9 mouse cellular contexts compared by ENCODE assay signal in the genomic region with DNA sequence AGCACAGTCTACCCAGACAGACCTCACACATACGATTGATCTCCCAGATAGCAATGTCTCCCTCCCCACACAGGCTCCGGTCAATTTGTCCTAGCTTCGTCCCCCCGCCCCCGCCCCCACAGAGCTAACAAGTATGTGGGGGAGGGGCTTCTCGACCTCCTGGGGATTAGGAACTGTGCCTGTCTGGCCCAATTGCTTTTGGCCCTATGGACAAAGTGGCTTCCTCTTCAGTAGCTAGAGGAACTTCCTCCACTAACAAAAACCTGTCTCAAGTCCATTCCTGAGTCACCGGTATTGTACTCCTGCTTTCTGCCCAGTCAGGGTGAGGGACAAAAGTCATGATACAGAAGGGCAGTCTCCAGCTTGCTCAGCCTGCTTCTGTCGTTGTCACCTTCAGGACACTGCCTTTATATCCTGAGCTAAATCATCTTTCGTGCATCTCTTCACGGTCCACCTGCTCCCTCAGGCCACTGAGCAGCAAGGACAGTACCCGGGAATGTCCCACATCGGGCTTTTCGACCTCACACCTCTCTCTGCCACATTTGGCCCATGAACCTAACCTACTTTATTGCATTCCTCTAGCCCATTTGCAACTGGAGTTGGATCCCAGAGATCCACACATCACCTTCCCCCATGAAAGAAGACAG. TPM values are rescaled to one million over a fixed set of nuclear protein-coding genes. Genes with fewer than 3 reads are reported as not detected.
DNase-seq lines count a peak whose midpoint lies in the region; ATAC-seq and TF ChIP-seq lines count a peak whose summit lies in the region.
"Had no signal": no experiment of that assay in that cellular context is flagged by ENCODE, and none has a peak within 500 bp of the region (broad histone marks: within the 10 kb centered on the region; RNA-seq: fewer than 3 reads in every experiment).

No protein-coding gene starts in this region.

- DNase-seq in limb, embryonic 10.5 days (ENCODE audit: low spot score): no peak
- DNase-seq in urinary bladder, postnatal 4 days (ENCODE audit: low spot score in 2 of 2): no peak
- DNase-seq in c-Kit-positive CD71-positive TER-119-positive erythroid progenitor cells, embryonic 14.5 days (ENCODE audit: low spot score): no peak
- DNase-seq: heart, postnatal 36 days had no signal

- no peak for ATAC-seq in intestine, embryonic 15.5 days
- no peak for ATAC-seq in intestine, postnatal 0 days
- no peak for ATAC-seq in forebrain, embryonic 16.5 days
- ATAC-seq in neural tube, embryonic 15.5 days (ENCODE audit: low FRiP score): no peak
- ATAC-seq in activated CD4-positive, CD25-positive, alpha-beta regulatory T cell, adult 4 months: no peak

- H3K9me3 ChIP-seq in intestine, embryonic 15.5 days: no peaks in the 10 kb centered on the region
- H3K9me3 ChIP-seq in intestine, postnatal 0 days (ENCODE audit: control insufficient read depth): no peaks in the 10 kb centered on the region
- H3K9me3 ChIP-seq in forebrain, embryonic 16.5 days (ENCODE audit: control insufficient read depth, low read length): no peaks in the 10 kb centered on the region
- H3K9me3 ChIP-seq in limb, embryonic 10.5 days (replicated peaks): no peaks in the 10 kb centered on the region
- H3K9me3 ChIP-seq in neural tube, embryonic 15.5 days (replicated peaks): no peaks in the 10 kb centered on the region

- WGBS in intestine, embryonic 15.5 days: 10% methylated on average over 13 of the region's 13 CpGs
- 16% methylated on average over 13 of the region's 13 CpGs for WGBS in intestine, postnatal 0 days
- 15% methylated on average over 13 of the region's 13 CpGs for WGBS in forebrain, embryonic 16.5 days
- 3% methylated on average over 13 of the region's 13 CpGs for WGBS in limb, embryonic 10.5 days
- 4% methylated on average over 13 of the region's 13 CpGs for WGBS in neural tube, embryonic 15.5 days

- no peak overlapping the region for H3K4me3 ChIP-seq in intestine, embryonic 15.5 days (replicated peaks)
- no peak overlapping the region for H3K4me3 ChIP-seq in intestine, postnatal 0 days (ENCODE audit: low read depth, low read length)
- H3K4me3 ChIP-seq in forebrain, embryonic 16.5 days (replicated peaks; ENCODE audit: low read length): no peak overlapping the region
- peak overlapping the region; percentile 59 for H3K4me3 ChIP-seq in limb, embryonic 10.5 days
- H3K4me3 ChIP-seq in neural tube, embryonic 15.5 days (replicated peaks): no peak overlapping the region

- H3K9ac ChIP-seq in intestine, embryonic 15.5 days: no peak overlapping the region
- no peak overlapping the region for H3K9ac ChIP-seq in intestine, postnatal 0 days (ENCODE audit: low read depth, low read length)
- H3K9ac ChIP-seq in forebrain, embryonic 16.5 days (replicated peaks; ENCODE audit: low read depth, low read length): no peak overlapping the region
- no peak overlapping the region for H3K9ac ChIP-seq in neural tube, embryonic 15.5 days (replicated peaks)

- peaks cover 30% of the 10 kb centered on the region for H3K4me1 ChIP-seq in intestine, embryonic 15.5 days (replicated peaks)
- 0 out of 2 replicates have a peak, but pooled peaks cover 5% of the 10 kb centered on the region for H3K4me1 ChIP-seq in intestine, postnatal 0 days (replicated peaks; ENCODE audit: control insufficient read depth, insufficient read depth, low read length)
- peaks cover 26% of the 10 kb centered on the region for H3K4me1 ChIP-seq in forebrain, embryonic 16.5 days (replicated peaks; ENCODE audit: control insufficient read depth, insufficient read depth, low read length)
- peaks cover 37% of the 10 kb centered on the region for H3K4me1 ChIP-seq in limb, embryonic 10.5 days
- peaks cover 39% of the 10 kb centered on the region for H3K4me1 ChIP-seq in neural tube, embryonic 15.5 days

- peak overlapping the region; percentile 86; the same call in 1 of the 2 replicates for H3K4me2 ChIP-seq in intestine, embryonic 15.5 days (replicated peaks)
- no peak overlapping the region for H3K4me2 ChIP-seq in intestine, postnatal 0 days (replicated peaks; ENCODE audit: low read depth)
- peak overlapping the region; percentile 65 for H3K4me2 ChIP-seq in forebrain, embryonic 16.5 days (ENCODE audit: low read length)
- H3K4me2 ChIP-seq in neural tube, embryonic 15.5 days: peak overlapping the region; percentile 66

- no peak overlapping the region for H3K27ac ChIP-seq in intestine, embryonic 15.5 days
- H3K27ac ChIP-seq in intestine, postnatal 0 days (ENCODE audit: low read depth, low read length): no peak overlapping the region
- no peak overlapping the region for H3K27ac ChIP-seq in forebrain, embryonic 16.5 days (ENCODE audit: low read length)
- H3K27ac ChIP-seq in limb, embryonic 10.5 days: peak overlapping the region; percentile 34; the same call in 1 of the 2 replicates
- peak overlapping the region; percentile 45; the same call in 1 of the 2 replicates for H3K27ac ChIP-seq in neural tube, embryonic 15.5 days (replicated peaks)

- no peaks in the 10 kb centered on the region for H3K36me3 ChIP-seq in intestine, embryonic 15.5 days
- no peaks in the 10 kb centered on the region for H3K36me3 ChIP-seq in intestine, postnatal 0 days (ENCODE audit: control insufficient read depth, insufficient read depth)
- no peaks in the 10 kb centered on the region for H3K36me3 ChIP-seq in forebrain, embryonic 16.5 days (ENCODE audit: control insufficient read depth, insufficient read depth)
- H3K36me3 ChIP-seq in limb, embryonic 10.5 days: no peaks in the 10 kb centered on the region
- 0 out of 2 replicates have a peak, but pooled peaks cover under 1% of the 10 kb centered on the region for H3K36me3 ChIP-seq in neural tube, embryonic 15.5 days

- peaks cover 59% of the 10 kb centered on the region for H3K27me3 ChIP-seq in intestine, embryonic 15.5 days (replicated peaks)
- peaks cover 49% of the 10 kb centered on the region for H3K27me3 ChIP-seq in intestine, postnatal 0 days (replicated peaks; ENCODE audit: control insufficient read depth, insufficient read depth, low read length)
- H3K27me3 ChIP-seq in forebrain, embryonic 16.5 days (replicated peaks; ENCODE audit: control insufficient read depth, insufficient read depth, low read length): 0 out of 2 replicates have a peak, but pooled peaks cover 4% of the 10 kb centered on the region
- peaks cover 80% of the 10 kb centered on the region for H3K27me3 ChIP-seq in limb, embryonic 10.5 days (ENCODE audit: low read depth, poor library complexity, severe bottlenecking)
- peaks cover 15% of the 10 kb centered on the region; the same call in 1 of the 2 replicates for H3K27me3 ChIP-seq in neural tube, embryonic 15.5 days (replicated peaks)

- no peak for TF ChIP-seq CTCF in intestine, postnatal 0 days (IDR thresholded peaks at IDR 0.05; ENCODE audit: low read depth)

RNA-seq across cellular contexts. Expression of a gene that starts 15.2 kb away (rescaled TPM):
- polyA plus RNA-seq in intestine, embryonic 15.5 days (2015; fragmentation: Nextera tagmentation; extraction: Ambion mirVana): not detected in 2 replicates
- not detected in 2 replicates for polyA plus RNA-seq in intestine, postnatal 0 days (2015; fragmentation: Nextera tagmentation; extraction: Ambion mirVana)
- polyA plus RNA-seq in forebrain, embryonic 16.5 days (2015; fragmentation: Nextera tagmentation; extraction: Ambion mirVana): not detected in 2 replicates
- not detected in 2 replicates for polyA plus RNA-seq in limb, embryonic 10.5 days (2016; fragmentation: Nextera tagmentation; extraction: Ambion mirVana)
- polyA plus RNA-seq in neural tube, embryonic 15.5 days (2015; fragmentation: Nextera tagmentation; extraction: Ambion mirVana): 1.3 TPM in 1 of 2 replicates, not detected in the other
- polyA plus RNA-seq in activated CD4-positive, CD25-positive, alpha-beta regulatory T cell, adult 4 months (2017; shearing (Covaris generic)): not detected

RNA-seq across cellular contexts. Expression of a gene that starts 24.7 kb away (rescaled TPM):
- polyA plus RNA-seq in intestine, embryonic 15.5 days (2015; fragmentation: Nextera tagmentation; extraction: Ambion mirVana): 0.92 TPM in 1 of 2 replicates, not detected in the other
- 0.12 TPM in 1 of 2 replicates, not detected in the other for polyA plus RNA-seq in intestine, postnatal 0 days (2015; fragmentation: Nextera tagmentation; extraction: Ambion mirVana)
- polyA plus RNA-seq in forebrain, embryonic 16.5 days (2015; fragmentation: Nextera tagmentation; extraction: Ambion mirVana): 2.1 and 2.2 TPM in 2 replicates
- polyA plus RNA-seq in limb, embryonic 10.5 days (2016; fragmentation: Nextera tagmentation; extraction: Ambion mirVana): 0.21 and 0.44 TPM in 2 replicates
- 2.7 and 43.4 TPM in 2 replicates for polyA plus RNA-seq in neural tube, embryonic 15.5 days (2015; fragmentation: Nextera tagmentation; extraction: Ambion mirVana)
- not detected for polyA plus RNA-seq in activated CD4-positive, CD25-positive, alpha-beta regulatory T cell, adult 4 months (2017; shearing (Covaris generic))

RNA-seq across cellular contexts. Expression of a gene that starts 34.0 kb away (rescaled TPM):
- polyA plus RNA-seq in intestine, embryonic 15.5 days (2015; fragmentation: Nextera tagmentation; extraction: Ambion mirVana): 0.24 and 0.26 TPM in 2 replicates
- polyA plus RNA-seq in intestine, postnatal 0 days (2015; fragmentation: Nextera tagmentation; extraction: Ambion mirVana): 0.09 and 0.16 TPM in 2 replicates
- 5.1 and 5.6 TPM in 2 replicates for polyA plus RNA-seq in forebrain, embryonic 16.5 days (2015; fragmentation: Nextera tagmentation; extraction: Ambion mirVana)
- polyA plus RNA-seq in limb, embryonic 10.5 days (2016; fragmentation: Nextera tagmentation; extraction: Ambion mirVana): 0.09 and 0.34 TPM in 2 replicates
- 5.5 and 7.8 TPM in 2 replicates for polyA plus RNA-seq in neural tube, embryonic 15.5 days (2015; fragmentation: Nextera tagmentation; extraction: Ambion mirVana)
- polyA plus RNA-seq in activated CD4-positive, CD25-positive, alpha-beta regulatory T cell, adult 4 months (2017; shearing (Covaris generic)): 1 to 10 TPM in 1 of 2 experiments, under 1 TPM in 1; 0.49 to 1.5 TPM

RNA-seq across cellular contexts. Expression of a gene that starts 43.1 kb away (rescaled TPM):
- 48.7 and 48.9 TPM in 2 replicates for polyA plus RNA-seq in intestine, embryonic 15.5 days (2015; fragmentation: Nextera tagmentation; extraction: Ambion mirVana)
- polyA plus RNA-seq in intestine, postnatal 0 days (2015; fragmentation: Nextera tagmentation; extraction: Ambion mirVana): 10.9 and 11.1 TPM in 2 replicates
- 26.0 and 26.6 TPM in 2 replicates for polyA plus RNA-seq in forebrain, embryonic 16.5 days (2015; fragmentation: Nextera tagmentation; extraction: Ambion mirVana)
- polyA plus RNA-seq in limb, embryonic 10.5 days (2016; fragmentation: Nextera tagmentation; extraction: Ambion mirVana): 70.1 and 78.6 TPM in 2 replicates
- 13.6 and 22.7 TPM in 2 replicates for polyA plus RNA-seq in neural tube, embryonic 15.5 days (2015; fragmentation: Nextera tagmentation; extraction: Ambion mirVana)
- 10 to 100 TPM; 11.1 to 13.4 TPM for polyA plus RNA-seq in activated CD4-positive, CD25-positive, alpha-beta regulatory T cell, adult 4 months (2017; shearing (Covaris generic))

Comparison
In these comparisons a context has a peak if more than half of its experiments do, and no peak if none do; other contexts are left out.
1. H3K27ac ChIP-seq: peak in limb, embryonic 10.5 days (single experiment) and neural tube, embryonic 15.5 days (single experiment); none in intestine, embryonic 15.5 days (single experiment), intestine, postnatal 0 days (single experiment) and forebrain, embryonic 16.5 days (single experiment).